Mouse (Mus musculus) liver, embryonic 16.5 days (tissue): ENCODE results near the gene Nhlh1. TPM values are rescaled to one million over a fixed set of nuclear protein-coding genes. Genes with fewer than 3 reads are reported as not detected.

Experiments
- ATAC-seq: fragments of 200-750 bp; cut with Nextera tagmentation; 2 replicates; pipeline ENCODE4 v1.8.0; 2017; ENCODE audit warnings: low read depth, mild to moderate bottlenecking, moderate number of reproducible peaks, moderate library complexity
- H3K27ac ChIP-seq: fragments of 300-500 bp; sonication (generic); 2 replicates; pipeline ENCODE4 v1.5.1; 2014; ENCODE audit warnings: mild to moderate bottlenecking, low read length
- H3K27me3 ChIP-seq: fragments of 300-500 bp; sonication (generic); 2 replicates; pipeline ENCODE4 v1.6.1; 2014; ENCODE audit warnings: low read depth, low read length, mixed read lengths; ENCODE audit not compliant: control insufficient read depth, insufficient read depth
- H3K36me3 ChIP-seq: fragments of 300-500 bp; sonication (generic); 2 replicates; pipeline ENCODE4 v1.6.1; 2014; ENCODE audit warnings: mild to moderate bottlenecking; ENCODE audit not compliant: control insufficient read depth, insufficient read depth
- H3K4me1 ChIP-seq: fragments of 300-500 bp; sonication (generic); 2 replicates; pipeline ENCODE4 v1.6.1; 2014; ENCODE audit warnings: low read depth, low read length, mixed read lengths; ENCODE audit not compliant: control insufficient read depth
- H3K4me2 ChIP-seq: fragments of 300-500 bp; sonication (generic); 2 replicates; pipeline ENCODE4 v1.6.1; 2014; ENCODE audit warnings: low read depth, low read length, mixed read lengths
- H3K4me3 ChIP-seq: fragments of 300-500 bp; sonication (generic); 2 replicates; pipeline ENCODE4 v1.5.1; 2014; ENCODE audit warnings: low read depth, mild to moderate bottlenecking, low read length
- H3K9ac ChIP-seq: fragments of 300-500 bp; sonication (generic); 2 replicates; pipeline ENCODE4 v1.6.1; 2014; ENCODE audit warnings: low read depth, low read length
- H3K9me3 ChIP-seq: fragments of 300-500 bp; sonication (generic); replicated peaks from 2 replicates; pipeline ENCODE4 v1.6.1; 2016; ENCODE audit warnings: low read length; ENCODE audit not compliant: control insufficient read depth
- WGBS: fragments of 180-500 bp; shearing (Covaris S2); extraction: QIAGEN DNeasy Blood & Tissue Kit; methylation state at CpG from one replicate; pipeline ENCODE4 v1.1.7; 2014; ENCODE audit not compliant: insufficient replicate concordance; 5-methylcytosine and 5-hydroxymethylcytosine counted together
- polyA plus RNA-seq: library from polyadenylated mRNA; unstranded; fragments of >200 nt; fragmentation: Nextera tagmentation; extraction: Ambion mirVana; gene quantifications from 2 replicates; pipeline ENCODE4 v1.2.1, GENCODE M21; 2015

The Nhlh1 gene
- polyA plus RNA-seq, 1 experiment from 2014 or later, result not detected

DNA sequence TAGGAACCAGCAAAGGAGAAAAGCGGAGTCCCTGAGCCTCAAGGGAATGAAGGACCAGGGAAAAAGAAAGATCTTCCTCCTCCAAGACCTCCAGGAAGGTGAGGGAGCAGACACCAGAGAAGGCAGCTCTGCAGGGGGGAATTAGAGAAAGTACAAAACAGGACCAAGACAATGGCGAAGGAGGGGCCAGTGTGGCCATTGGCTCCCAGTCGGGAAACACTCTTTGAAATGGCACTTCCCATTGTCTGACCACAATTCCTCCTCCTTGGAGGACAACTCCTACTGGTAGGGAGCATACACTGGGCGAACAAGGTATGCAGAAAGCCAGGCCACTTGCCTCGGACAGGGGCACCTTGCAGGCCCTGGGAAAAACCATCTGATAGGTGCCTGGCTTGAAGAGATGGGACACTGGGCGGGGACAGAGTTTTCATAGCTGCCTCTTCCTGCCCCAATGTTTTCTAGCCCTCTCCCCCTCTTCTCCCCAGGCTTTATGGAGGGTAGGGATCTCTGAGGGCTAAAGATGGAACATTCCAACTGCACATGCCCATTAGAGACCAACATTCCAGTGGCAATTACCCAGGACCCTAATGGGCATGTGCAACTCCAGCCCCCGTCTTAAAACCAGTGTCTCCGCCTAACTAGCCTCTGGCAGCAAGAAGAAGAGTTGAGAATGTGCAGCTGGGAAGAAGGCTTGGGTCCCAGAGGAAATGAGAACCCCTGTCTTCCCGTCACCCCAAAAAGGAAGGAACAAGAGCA is 33.1 kb downstream of the Nhlh1 start:
- ATAC-seq, result no peak
- no peaks in the 10 kb centered on the region for H3K9me3 ChIP-seq

DNA sequence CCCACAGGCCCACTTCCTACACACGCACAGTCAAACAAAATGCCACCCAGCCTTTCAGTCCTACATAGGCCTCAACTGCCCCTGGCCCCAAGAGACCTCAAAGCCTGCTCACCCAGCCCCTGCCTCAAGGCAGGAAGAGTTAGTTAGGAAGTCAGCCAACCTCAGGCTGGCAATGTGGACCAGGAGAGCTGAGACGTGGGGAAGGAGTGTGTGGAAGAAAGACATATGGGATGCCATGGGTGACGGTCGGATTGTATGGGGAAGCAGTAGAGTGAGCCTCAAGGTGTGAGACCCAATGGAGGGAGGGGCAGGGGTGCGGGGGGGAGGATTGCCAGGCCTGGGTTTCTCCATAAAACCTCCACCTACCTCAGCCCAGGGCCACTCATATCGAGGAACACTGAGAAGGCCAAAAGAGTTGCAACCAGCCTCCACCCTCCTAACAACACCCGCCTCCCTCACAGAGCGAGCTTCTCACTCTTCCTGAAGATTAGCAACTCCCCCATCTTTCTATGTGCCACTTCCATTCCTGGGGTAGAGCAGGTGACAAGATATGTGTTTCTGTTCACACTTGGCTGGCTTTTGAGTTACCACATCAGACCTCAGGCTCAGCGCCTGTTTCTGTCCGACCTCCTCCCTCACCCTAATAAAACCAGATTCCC is 37.4 kb downstream of the Nhlh1 start:
- Histone ChIP-seq H3K9ac (no peak overlapping the region), H3K27me3 (no peaks in the 10 kb centered on the region), H3K27ac (no peak overlapping the region), H3K4me2 (no peak overlapping the region), H3K36me3 (no peaks in the 10 kb centered on the region), H3K4me3 (no peak overlapping the region), H3K4me1 (no peaks in the 10 kb centered on the region), H3K9me3 (no peaks in the 10 kb centered on the region)
- WGBS, result 64% methylated on average over 10 of the region's 10 CpGs
- no peak for ATAC-seq

More for the DNA sequence above, 33.1 kb downstream of the Nhlh1 start:
- 51% methylated on average over 9 of the region's 9 CpGs for WGBS
- Histone ChIP-seq H3K36me3 (no peaks in the 10 kb centered on the region), H3K4me2 (no peak overlapping the region), H3K9ac (no peak overlapping the region), H3K4me3 (no peak overlapping the region), H3K27ac (no peak overlapping the region), H3K4me1 (no peaks in the 10 kb centered on the region; the same call in 1 of the 2 replicates), H3K27me3 (peaks cover 6% of the 10 kb centered on the region; the same call in 1 of the 2 replicates)

DNA sequence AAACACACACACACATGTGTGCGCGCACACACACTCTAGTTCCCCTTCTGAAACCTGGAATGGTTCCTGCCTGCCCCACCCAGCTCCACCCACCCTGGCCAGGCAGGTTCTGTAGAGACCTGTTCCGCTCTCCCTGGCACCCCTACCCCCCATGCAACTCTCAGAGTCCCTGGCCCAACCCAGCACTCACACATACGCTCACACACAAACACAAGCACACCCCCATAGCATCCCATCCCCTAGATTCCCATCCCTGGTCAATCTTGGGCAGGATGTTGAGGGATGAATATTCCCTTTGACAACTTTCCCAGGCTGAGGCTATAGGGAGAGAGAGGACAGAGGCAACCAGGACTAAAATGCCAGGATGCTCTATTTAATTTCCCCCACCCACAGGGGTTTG is 38.0 kb downstream of the Nhlh1 start:
- Histone ChIP-seq H3K4me1 (no peaks in the 10 kb centered on the region), H3K4me3 (no peak overlapping the region), H3K9me3 (no peaks in the 10 kb centered on the region), H3K9ac (no peak overlapping the region), H3K36me3 (no peaks in the 10 kb centered on the region), H3K27me3 (no peaks in the 10 kb centered on the region), H3K27ac (no peak overlapping the region), H3K4me2 (no peak overlapping the region)
- 81% methylated on average over 4 of the region's 4 CpGs for WGBS
- no peak for ATAC-seq

DNA sequence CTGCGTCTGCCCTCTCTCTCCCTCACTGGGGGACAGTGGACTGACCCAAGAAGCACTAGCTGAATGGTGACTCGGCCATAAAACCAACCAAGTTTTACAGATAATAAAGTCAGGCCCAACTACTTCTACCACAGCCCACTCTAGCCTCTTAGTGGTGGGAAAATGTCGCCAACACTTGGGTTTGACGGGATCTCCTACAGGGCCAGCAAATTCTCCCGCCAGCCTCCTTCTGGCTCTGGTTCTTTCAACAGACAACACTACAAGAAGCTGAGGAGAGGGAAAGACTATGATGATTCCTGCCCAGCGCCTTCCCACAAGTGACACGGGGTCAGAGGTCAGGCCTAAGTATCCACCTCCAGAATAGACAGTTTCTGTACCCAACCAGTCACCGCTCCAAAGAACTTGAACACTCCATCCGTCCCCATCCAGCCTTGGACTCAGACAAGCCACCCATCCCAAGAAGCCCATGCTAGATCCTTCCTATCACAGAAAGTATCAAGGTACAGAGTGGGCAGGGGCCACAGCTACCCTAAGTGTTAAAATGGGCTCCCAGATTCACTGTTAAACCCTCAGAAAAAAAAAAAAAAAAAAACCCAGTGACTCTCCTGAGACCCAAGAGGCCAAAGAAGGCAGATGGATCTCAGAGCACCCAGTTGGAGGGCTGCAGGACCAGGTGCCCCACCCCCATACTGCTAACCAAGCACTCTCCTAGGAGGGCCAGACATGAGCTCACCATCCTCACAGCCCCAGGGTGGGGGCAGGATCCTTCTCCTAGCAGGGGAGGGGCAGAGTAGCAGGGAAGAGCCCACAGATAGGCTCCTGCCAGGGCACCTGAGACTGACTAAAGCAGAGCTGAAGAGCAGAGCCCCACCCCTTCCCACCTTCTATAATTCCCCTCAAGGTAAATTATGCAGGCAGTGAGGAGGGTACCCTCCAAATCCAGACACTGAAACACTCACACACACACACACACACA is 38.7 kb downstream of the Nhlh1 start:
- Histone ChIP-seq H3K9ac (no peak overlapping the region), H3K9me3 (no peaks in the 10 kb centered on the region), H3K27me3 (no peaks in the 10 kb centered on the region), H3K27ac (no peak overlapping the region), H3K4me1 (no peaks in the 10 kb centered on the region), H3K36me3 (no peaks in the 10 kb centered on the region), H3K4me3 (no peak overlapping the region), H3K4me2 (no peak overlapping the region)
- WGBS, result 71% methylated on average over 9 of the region's 9 CpGs
- ATAC-seq, result no peak

DNA sequence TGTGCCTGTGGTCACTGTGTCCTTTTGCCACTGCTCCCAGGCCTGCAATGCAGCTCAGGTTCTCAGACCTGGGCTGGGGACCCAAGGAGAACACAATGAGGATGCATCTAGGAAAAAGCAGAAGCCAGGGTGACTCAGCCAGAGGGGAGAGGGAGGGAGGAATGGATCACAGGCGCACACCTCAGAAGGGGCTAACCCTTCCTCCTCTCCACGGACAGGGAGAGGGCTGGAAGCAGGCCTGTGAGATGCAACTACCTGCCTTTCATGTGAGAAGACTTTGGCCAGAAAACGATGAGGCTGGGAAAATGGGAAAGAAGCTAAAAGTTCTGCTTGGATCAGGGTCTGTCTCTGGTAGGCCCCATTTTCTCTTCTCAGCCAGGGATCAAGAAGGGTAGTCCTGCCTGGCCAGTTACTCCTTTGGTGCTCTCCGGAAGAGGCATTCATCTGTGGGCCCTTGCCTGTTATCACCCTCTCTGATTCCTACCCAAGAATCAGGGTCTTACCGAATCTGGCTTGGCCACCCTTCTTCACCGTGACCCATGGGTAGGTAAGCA is 39.8 kb downstream of the Nhlh1 start:
- Histone ChIP-seq H3K9ac (no peak overlapping the region), H3K27me3 (no peaks in the 10 kb centered on the region), H3K36me3 (no peaks in the 10 kb centered on the region), H3K27ac (no peak overlapping the region), H3K4me1 (no peaks in the 10 kb centered on the region), H3K4me2 (no peak overlapping the region), H3K4me3 (no peak overlapping the region), H3K9me3 (no peaks in the 10 kb centered on the region)
- WGBS, result 69% methylated on average over 6 of the region's 6 CpGs
- no peak for ATAC-seq

DNA sequence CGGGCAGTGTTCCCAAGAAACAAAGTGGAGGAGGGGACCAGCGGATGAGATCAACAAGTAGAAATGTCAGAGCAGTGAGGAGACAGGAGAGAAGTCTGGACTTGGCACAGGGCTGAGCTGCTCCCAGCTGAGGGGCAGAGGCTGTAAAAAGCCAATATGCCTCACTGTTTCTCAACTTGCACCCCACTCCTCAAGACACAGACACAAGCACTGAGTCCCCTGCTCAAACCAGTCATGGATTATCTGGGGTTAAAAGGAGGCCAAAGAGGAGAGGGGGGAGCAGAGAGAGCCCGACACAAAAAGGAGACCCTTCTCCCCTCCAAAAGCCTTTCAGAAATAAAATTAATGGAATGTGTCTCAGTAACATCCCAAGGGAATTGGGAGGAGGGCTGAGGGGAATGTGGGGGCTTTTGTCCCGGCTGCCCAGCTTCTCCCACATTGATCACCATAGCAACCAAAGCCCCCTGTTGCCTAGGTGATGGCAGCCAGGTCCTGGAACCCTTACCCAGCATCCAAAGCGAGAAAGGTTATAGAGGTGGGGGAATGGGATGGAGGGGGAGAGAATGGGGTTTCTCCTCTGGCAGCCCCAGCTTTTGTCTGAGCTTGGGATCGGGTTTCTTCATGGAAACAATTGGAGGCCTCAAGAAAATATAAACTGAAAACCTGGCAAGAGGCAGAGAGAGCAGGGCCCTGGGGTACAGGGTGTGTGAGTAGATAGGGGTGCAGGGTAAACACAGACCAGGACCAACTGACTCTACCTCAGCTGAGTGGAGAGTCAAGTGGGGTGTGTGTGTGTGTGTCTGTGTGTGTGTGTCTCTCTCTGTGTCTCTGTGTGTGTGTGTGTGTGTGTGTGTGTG is 40.5 kb downstream of the Nhlh1 start:
- 51% methylated on average over 6 of the region's 6 CpGs for WGBS
- Histone ChIP-seq H3K4me2 (no peak overlapping the region), H3K27ac (no peak overlapping the region), H3K9me3 (no peaks in the 10 kb centered on the region), H3K4me3 (no peak overlapping the region), H3K27me3 (no peaks in the 10 kb centered on the region), H3K36me3 (no peaks in the 10 kb centered on the region), H3K9ac (no peak overlapping the region), H3K4me1 (no peaks in the 10 kb centered on the region)
- ATAC-seq, result no peak

DNA sequence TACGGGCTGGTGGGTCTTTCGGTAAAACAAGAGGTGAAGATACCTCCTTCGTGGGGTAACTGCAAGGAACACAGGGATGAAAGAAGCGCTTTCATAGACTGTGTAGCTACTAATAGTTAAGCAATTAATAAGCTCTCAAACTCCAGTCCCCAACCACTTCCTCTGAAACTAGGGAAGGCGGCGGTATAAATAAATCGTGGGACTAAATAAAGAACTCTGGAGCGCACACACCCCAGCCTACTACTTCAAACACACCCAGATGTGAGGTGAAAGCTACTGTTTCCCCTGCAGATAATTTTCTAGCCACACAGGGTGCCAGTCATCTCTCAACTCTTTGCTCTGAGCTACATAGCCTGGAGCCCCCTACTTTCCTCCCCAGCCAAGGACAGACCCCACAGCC is 41.3 kb downstream of the Nhlh1 start:
- Histone ChIP-seq H3K4me3 (no peak overlapping the region), H3K27me3 (no peaks in the 10 kb centered on the region), H3K4me1 (no peaks in the 10 kb centered on the region), H3K36me3 (no peaks in the 10 kb centered on the region), H3K9me3 (no peaks in the 10 kb centered on the region), H3K4me2 (no peak overlapping the region), H3K9ac (no peak overlapping the region), H3K27ac (no peak overlapping the region)
- 46% methylated on average over 8 of the region's 8 CpGs for WGBS
- ATAC-seq, result no peak

DNA sequence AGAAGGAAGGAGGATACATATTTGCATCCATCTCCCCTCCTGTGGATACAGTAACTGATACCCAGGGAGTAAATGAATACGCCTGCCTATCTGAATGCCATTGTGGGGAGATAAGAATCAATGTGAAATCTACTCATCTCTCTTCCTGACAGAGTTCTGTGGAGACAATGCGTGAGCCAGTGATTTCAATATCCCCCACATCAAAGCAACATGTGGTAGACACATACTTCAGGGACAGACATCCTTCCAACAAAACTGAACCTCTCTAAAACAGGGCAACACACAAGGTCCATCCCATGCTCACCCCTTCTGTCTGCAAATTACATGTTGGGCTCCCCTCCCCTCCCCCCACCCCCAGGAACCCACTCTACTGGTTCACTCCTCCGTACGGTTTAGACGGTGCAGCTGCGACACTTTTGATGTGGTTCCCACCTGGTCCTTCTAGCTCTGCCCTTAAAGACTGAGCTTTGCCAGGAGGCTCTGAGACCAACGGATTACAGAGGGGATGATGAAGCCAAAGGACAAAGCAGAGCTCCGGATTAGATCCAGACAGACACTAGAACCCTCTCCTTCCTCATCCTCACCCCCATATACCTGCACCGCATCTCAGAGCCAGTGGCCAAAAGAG is 41.9 kb downstream of the Nhlh1 start:
- Histone ChIP-seq H3K36me3 (no peaks in the 10 kb centered on the region), H3K9me3 (no peaks in the 10 kb centered on the region), H3K9ac (no peak overlapping the region), H3K4me1 (no peaks in the 10 kb centered on the region), H3K27me3 (no peaks in the 10 kb centered on the region), H3K27ac (no peak overlapping the region), H3K4me3 (no peak overlapping the region), H3K4me2 (no peak overlapping the region)
- ATAC-seq, result no peak
- 67% methylated on average over 9 of the region's 9 CpGs for WGBS
